Mouse (Mus musculus) c-Kit-positive CD71-positive TER-119-positive erythroid progenitor cells, embryonic 14.5 days (primary cell): ENCODE measurements around the gene Slc16a5.
"Not testable (repeated sequence)": the region's sequence is repeated elsewhere in the genome, so short reads cannot be mapped to it uniquely, and the experiment has no call there.

Source experiments
- DNase-seq: peaks from one replicate; pipeline ENCODE4 v3.0.0-alpha.2; 2013; ENCODE audit warnings: low spot score

Slc16a5 gene

GRCm38 (mm10) chr11:115448075-115448474, 14.2 kb upstream of the Slc16a5 start:
- DNase-seq = no peak

- DNase-seq = no peak
Measured at GRCm38 (mm10) chr11:115448998-115449397, 13.3 kb upstream of the Slc16a5 start.

GRCm38 (mm10) chr11:115450176-115450575, 12.1 kb upstream of the Slc16a5 start:
- DNase-seq = no peak

- DNase-seq = no peak
Measured at GRCm38 (mm10) chr11:115451781-115452241, 10.5 kb upstream of the Slc16a5 start.

- DNase-seq = no peak
Measured at GRCm38 (mm10) chr11:115452281-115452860, 9.9 kb upstream of the Slc16a5 start.

GRCm38 (mm10) chr11:115453306-115453705, 9.0 kb upstream of the Slc16a5 start:
- no peak for DNase-seq

- not testable (repeated sequence) for DNase-seq
Measured at GRCm38 (mm10) chr11:115454822-115455221, 7.5 kb upstream of the Slc16a5 start.

GRCm38 (mm10) chr11:115455619-115456018, 6.7 kb upstream of the Slc16a5 start:
- DNase-seq = no peak

- DNase-seq = no peak
Measured at GRCm38 (mm10) chr11:115456182-115456581, 6.1 kb upstream of the Slc16a5 start.

- no peak for DNase-seq
Measured at GRCm38 (mm10) chr11:115457405-115457804, 4.9 kb upstream of the Slc16a5 start.

GRCm38 (mm10) chr11:115460976-115461375, 1.3 kb upstream of the Slc16a5 start:
- no peak for DNase-seq

GRCm38 (mm10) chr11:115461846-115462242, 430 bp upstream of the Slc16a5 start:
- DNase-seq = no peak

- DNase-seq = no peak
Measured at GRCm38 (mm10) chr11:115463397-115463796, 1.1 kb downstream of the Slc16a5 start.

- DNase-seq = no peak
Measured at GRCm38 (mm10) chr11:115464851-115465250, 2.6 kb downstream of the Slc16a5 start.

GRCm38 (mm10) chr11:115467217-115467618, 4.9 kb downstream of the Slc16a5 start:
- no peak for DNase-seq

- no peak for DNase-seq
Measured at GRCm38 (mm10) chr11:115472183-115472582, 9.9 kb downstream of the Slc16a5 start.

GRCm38 (mm10) chr11:115473626-115474275, 11.5 kb downstream of the Slc16a5 start:
- DNase-seq = peak; percentile 98

- peak; percentile 91 for DNase-seq
Measured at GRCm38 (mm10) chr11:115475025-115475757, 12.9 kb downstream of the Slc16a5 start, which contains the start of gene Armc7. Gene Armc7, plus strand, starts transcription at chr11:115475667.

- DNase-seq = no peak
Measured at GRCm38 (mm10) chr11:115475758-115476237, 13.5 kb downstream of the Slc16a5 start.

- not testable (repeated sequence) for DNase-seq
Measured at GRCm38 (mm10) chr11:115476630-115477029, 14.4 kb downstream of the Slc16a5 start.

GRCm38 (mm10) chr11:115477388-115477787, 15.1 kb downstream of the Slc16a5 start:
- not testable (repeated sequence) for DNase-seq

- no peak for DNase-seq
Measured at GRCm38 (mm10) chr11:115478296-115478938, 16.1 kb downstream of the Slc16a5 start.
